Mouse (Mus musculus) kidney, adult 2 months (tissue): ENCODE results near the gene Malrd1. TPM values are rescaled to one million over a fixed set of nuclear protein-coding genes. Genes with fewer than 3 reads are reported as not detected.

Experiments
- DNase-seq: peaks from one replicate; pipeline ENCODE4 v3.0.0; 2021
- H3K27ac ChIP-seq: fragments of 200-500 bp; 2 replicates; pipeline ENCODE4 v1.5.1; 2012; ENCODE audit warnings: low read depth, low read length, control low read depth, inconsistent platforms; ENCODE audit not compliant: insufficient read depth
- H3K27me3 ChIP-seq: fragments of 200-500 bp; replicated peaks from 2 replicates; pipeline ENCODE4 v1.6.1; 2012; ENCODE audit warnings: mild to moderate bottlenecking, moderate library complexity, low read length, inconsistent platforms; ENCODE audit not compliant: control insufficient read depth, insufficient read depth
- H3K36me3 ChIP-seq: fragments of 200-500 bp; 2 replicates; pipeline ENCODE4 v1.6.1; 2012; ENCODE audit warnings: mild to moderate bottlenecking, moderate library complexity, low read length, inconsistent platforms; ENCODE audit not compliant: control insufficient read depth, insufficient read depth
- H3K4me1 ChIP-seq: fragments of 200-500 bp; 2 replicates; pipeline ENCODE4 v1.6.1; 2011; ENCODE audit warnings: low read length; ENCODE audit not compliant: control insufficient read depth, insufficient read depth
- H3K4me3 ChIP-seq: fragments of 200-500 bp; 2 replicates; pipeline ENCODE4 v1.5.1; 2011; ENCODE audit warnings: mild to moderate bottlenecking, low read depth, low read length, control low read depth; ENCODE audit not compliant: insufficient read depth
- CTCF ChIP-seq: fragments of 200-500 bp; conservative IDR thresholded peaks from 2 replicates; pipeline ENCODE4 v1.5.1; 2011; ENCODE audit warnings: low read depth, mild to moderate bottlenecking, control low read depth, low read length, moderate library complexity, mixed read lengths; ENCODE audit not compliant: insufficient read depth, insufficient read length
- POLR2A ChIP-seq: fragments of 200-500 bp; IDR thresholded peaks from one replicate; pipeline ENCODE4 v1.6.1; 2011; ENCODE audit warnings: low read depth, low read length, control low read depth
- WGBS: fragments of 180-500 bp; shearing (Covaris S2); methylation state at CpG from one replicate; pipeline ENCODE4 v1.1.7; 2018; 5-methylcytosine and 5-hydroxymethylcytosine counted together
- polyA plus RNA-seq: library from polyadenylated mRNA; depleted of rRNA; stranded (reverse); fragments of >200 nt; gene quantifications from 2 replicates; pipeline ENCODE4 v1.2.3, GENCODE M21; 2012

Gene Malrd1
- polyA plus RNA-seq, 1 experiment = 1.4 TPM

DNA sequence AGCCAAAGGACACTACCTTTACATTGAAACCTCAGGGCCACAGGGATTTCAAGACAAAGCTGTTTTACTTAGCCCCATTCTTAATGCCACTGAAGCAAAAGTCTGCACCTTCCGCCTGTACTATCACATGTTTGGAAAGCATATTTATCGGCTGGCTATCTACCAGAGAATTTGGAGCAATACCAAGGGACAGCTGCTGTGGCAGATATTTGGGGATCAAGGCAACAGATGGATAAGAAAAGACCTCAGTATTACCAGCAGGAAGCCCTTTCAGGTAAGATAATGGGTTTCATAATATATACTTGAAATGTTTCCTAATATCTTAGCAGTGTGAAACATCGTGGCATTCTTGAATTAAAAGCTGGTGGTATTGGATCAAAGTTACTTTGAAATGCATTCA is 176.7 kb downstream of the Malrd1 start:
- WGBS = 82% methylated on average over 3 of the region's 3 CpGs
- Histone ChIP-seq H3K27me3 (no peaks in the 10 kb centered on the region), H3K4me3 (no peak overlapping the region), H3K36me3 (no peaks in the 10 kb centered on the region), H3K27ac (no peak overlapping the region), H3K4me1 (no peaks in the 10 kb centered on the region)
- DNase-seq = no peak
- TF ChIP-seq CTCF (no peak), POLR2A (no peak)

DNA sequence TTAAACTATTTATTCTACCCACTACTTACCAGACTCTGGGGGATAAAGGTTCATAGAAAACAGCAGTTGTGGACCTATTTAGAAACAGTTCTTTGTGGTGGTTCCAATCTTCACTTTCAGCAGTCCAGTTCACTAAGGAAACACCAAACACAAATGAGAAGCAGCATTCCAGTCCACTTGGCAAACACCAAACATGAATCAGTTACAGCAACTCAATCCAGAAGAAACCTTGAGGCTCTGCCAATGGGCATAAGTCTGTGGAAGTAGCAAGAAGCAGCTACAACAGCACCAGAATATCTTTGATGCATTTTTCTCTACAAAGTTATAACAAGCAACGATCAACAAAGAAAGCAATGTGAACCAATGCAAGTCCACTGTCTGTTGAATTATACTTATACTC is 214.7 kb downstream of the Malrd1 start:
- DNase-seq = no peak
- Histone ChIP-seq H3K36me3 (no peaks in the 10 kb centered on the region), H3K27me3 (no peaks in the 10 kb centered on the region), H3K27ac (no peak overlapping the region), H3K4me1 (no peaks in the 10 kb centered on the region), H3K4me3 (no peak overlapping the region)
- TF ChIP-seq CTCF (no peak), POLR2A (no peak)
- 91% methylated on average over 1 of the region's 1 CpGs for WGBS

- WGBS = 75% methylated on average over 4 of the region's 4 CpGs
- TF ChIP-seq CTCF (no peak), POLR2A (no peak)
- Histone ChIP-seq H3K4me3 (no peak overlapping the region), H3K4me1 (no peaks in the 10 kb centered on the region), H3K27ac (no peak overlapping the region), H3K36me3 (no peaks in the 10 kb centered on the region), H3K27me3 (no peaks in the 10 kb centered on the region)
- no peak for DNase-seq
Observed at GRCm38 (mm10) chr2:15744979-15745688, 218.9 kb downstream of the Malrd1 start.

GRCm38 (mm10) chr2:15784818-15785217 is 258.5 kb downstream of the Malrd1 start:
- TF ChIP-seq CTCF = no peak
- no peak for DNase-seq
- 76% methylated on average over 2 of the region's 2 CpGs for WGBS
- H3K4me1 ChIP-seq = no peaks in the 10 kb centered on the region
- no peak overlapping the region for H3K4me3 ChIP-seq
- no peak overlapping the region for H3K27ac ChIP-seq
- no peaks in the 10 kb centered on the region for H3K27me3 ChIP-seq
- H3K36me3 ChIP-seq = no peaks in the 10 kb centered on the region

DNA sequence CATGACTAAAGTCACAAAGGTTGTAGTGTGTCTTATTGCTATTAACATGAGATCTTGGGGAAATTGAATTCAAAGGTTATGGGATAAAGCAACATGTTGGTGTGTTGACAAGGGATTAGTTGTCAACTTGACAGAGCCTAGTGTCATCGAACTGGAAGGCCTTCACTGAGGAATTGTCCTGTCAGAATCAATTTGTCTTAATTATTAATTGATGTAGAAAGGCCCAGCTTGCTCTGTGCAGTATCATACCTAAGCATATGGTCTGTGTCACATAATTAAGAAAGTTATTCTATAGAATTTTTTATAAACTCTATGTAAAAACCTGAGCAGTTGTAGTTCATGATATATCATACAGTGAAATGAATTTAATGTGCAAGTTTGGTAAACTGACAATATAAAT is 289.4 kb downstream of the Malrd1 start:
- DNase-seq = no peak
- WGBS = 77% methylated on average over 1 of the region's 1 CpGs
- Histone ChIP-seq H3K4me1 (no peaks in the 10 kb centered on the region), H3K27ac (no peak overlapping the region), H3K4me3 (no peak overlapping the region), H3K36me3 (no peaks in the 10 kb centered on the region), H3K27me3 (no peaks in the 10 kb centered on the region)
- TF ChIP-seq CTCF = no peak
- TF ChIP-seq POLR2A = no peak

DNA sequence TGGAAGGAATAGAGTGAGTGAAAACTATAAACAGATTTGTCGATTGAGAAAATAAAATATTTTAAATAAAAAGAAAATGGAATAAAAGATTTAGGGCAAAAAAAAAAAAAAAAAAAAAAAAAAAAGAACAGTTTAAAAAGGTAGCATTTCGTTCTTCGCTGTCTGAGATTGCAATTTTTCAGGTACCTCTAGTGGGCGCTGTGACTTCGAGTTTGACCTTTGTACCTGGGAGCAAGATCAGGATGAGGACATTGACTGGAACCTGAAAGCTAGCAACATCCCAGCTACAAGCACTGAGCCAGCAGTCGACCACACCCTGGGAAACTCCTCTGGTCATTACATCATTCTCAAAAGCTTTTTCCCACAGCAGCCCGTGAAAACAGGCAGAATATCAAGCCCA is 343.1 kb downstream of the Malrd1 start:
- WGBS = 29% methylated on average over 7 of the region's 7 CpGs

GRCm38 (mm10) chr2:15893418-15894120 is 367.3 kb downstream of the Malrd1 start:
- Histone ChIP-seq H3K4me3 (no peak overlapping the region), H3K27me3 (no peaks in the 10 kb centered on the region), H3K27ac (no peak overlapping the region), H3K36me3 (no peaks in the 10 kb centered on the region), H3K4me1 (no peaks in the 10 kb centered on the region)
- TF ChIP-seq CTCF (no peak), POLR2A (no peak)
- no peak for DNase-seq
- 73% methylated on average over 1 of the region's 1 CpGs for WGBS

More for the DNA sequence above, 343.1 kb downstream of the Malrd1 start:
- Histone ChIP-seq H3K4me1 (no peaks in the 10 kb centered on the region), H3K4me3 (no peak overlapping the region), H3K27me3 (no peaks in the 10 kb centered on the region), H3K36me3 (no peaks in the 10 kb centered on the region), H3K27ac (no peak overlapping the region)
- no peak for DNase-seq
- TF ChIP-seq POLR2A (no peak), CTCF (no peak)
